Mouse (Mus musculus) neural tube, embryonic 11.5 days (tissue): Measurements from ENCODE around the gene Plekhj1. TPM values are rescaled to one million over a fixed set of nuclear protein-coding genes. Genes with fewer than 3 reads are reported as not detected.

Experiments
- ATAC-seq: fragments of 200-750 bp; cut with Nextera tagmentation; 2 replicates; pipeline ENCODE4 v1.8.0; 2017; ENCODE audit warnings: moderate number of reproducible peaks, mild to moderate bottlenecking, moderate TSS enrichment, moderate library complexity; ENCODE audit not compliant: insufficient read depth, low FRiP score, low TSS enrichment
- DNase-seq: peaks from one replicate; pipeline ENCODE4 v3.0.0-alpha.2; 2015; ENCODE audit warnings: low spot score
- H3K27ac ChIP-seq: fragments of 300-500 bp; sonication (generic); 2 replicates; pipeline ENCODE4 v1.5.1; 2014; ENCODE audit warnings: low read depth, mild to moderate bottlenecking, low read length
- H3K27me3 ChIP-seq: fragments of 300-500 bp; sonication (generic); 2 replicates; pipeline ENCODE4 v1.6.1; 2014; ENCODE audit warnings: mild to moderate bottlenecking, low read length, mixed read lengths; ENCODE audit not compliant: control insufficient read depth, insufficient read depth
- H3K36me3 ChIP-seq: fragments of 300-500 bp; sonication (generic); 2 replicates; pipeline ENCODE4 v1.6.1; 2014; ENCODE audit warnings: mild to moderate bottlenecking, low read length, moderate library complexity, mixed read lengths; ENCODE audit not compliant: control insufficient read depth, insufficient read depth
- H3K4me1 ChIP-seq: fragments of 300-500 bp; sonication (generic); 2 replicates; pipeline ENCODE4 v1.6.1; 2014; ENCODE audit warnings: low read length, mixed read lengths; ENCODE audit not compliant: control insufficient read depth, insufficient read depth
- H3K4me2 ChIP-seq: fragments of 300-500 bp; sonication (generic); 2 replicates; pipeline ENCODE4 v1.6.1; 2014; ENCODE audit warnings: low read depth, mild to moderate bottlenecking, moderate library complexity
- H3K4me3 ChIP-seq: fragments of 300-500 bp; sonication (generic); 2 replicates; pipeline ENCODE4 v1.5.1; 2014; ENCODE audit warnings: low read depth, low read length
- H3K9ac ChIP-seq: fragments of 300-500 bp; sonication (generic); 2 replicates; pipeline ENCODE4 v1.6.1; 2014; ENCODE audit warnings: mild to moderate bottlenecking, low read length
- H3K9me3 ChIP-seq: fragments of 300-500 bp; sonication (generic); 2 replicates; pipeline ENCODE4 v1.6.1; 2016; ENCODE audit warnings: low read length; ENCODE audit not compliant: control insufficient read depth
- WGBS: fragments of 180-500 bp; shearing (Covaris S2); extraction: QIAGEN DNeasy Blood & Tissue Kit; methylation state at CpG from one replicate; pipeline ENCODE4 v1.1.7; 2014; 5-methylcytosine and 5-hydroxymethylcytosine counted together
- polyA plus RNA-seq: library from polyadenylated mRNA; unstranded; fragments of >200 nt; fragmentation: Nextera tagmentation; extraction: Ambion mirVana; gene quantifications from 2 replicates; pipeline ENCODE4 v1.2.1, GENCODE M21; 2014

The Plekhj1 gene
- polyA plus RNA-seq, 1 experiment from 2014 or later: 153 TPM

DNA sequence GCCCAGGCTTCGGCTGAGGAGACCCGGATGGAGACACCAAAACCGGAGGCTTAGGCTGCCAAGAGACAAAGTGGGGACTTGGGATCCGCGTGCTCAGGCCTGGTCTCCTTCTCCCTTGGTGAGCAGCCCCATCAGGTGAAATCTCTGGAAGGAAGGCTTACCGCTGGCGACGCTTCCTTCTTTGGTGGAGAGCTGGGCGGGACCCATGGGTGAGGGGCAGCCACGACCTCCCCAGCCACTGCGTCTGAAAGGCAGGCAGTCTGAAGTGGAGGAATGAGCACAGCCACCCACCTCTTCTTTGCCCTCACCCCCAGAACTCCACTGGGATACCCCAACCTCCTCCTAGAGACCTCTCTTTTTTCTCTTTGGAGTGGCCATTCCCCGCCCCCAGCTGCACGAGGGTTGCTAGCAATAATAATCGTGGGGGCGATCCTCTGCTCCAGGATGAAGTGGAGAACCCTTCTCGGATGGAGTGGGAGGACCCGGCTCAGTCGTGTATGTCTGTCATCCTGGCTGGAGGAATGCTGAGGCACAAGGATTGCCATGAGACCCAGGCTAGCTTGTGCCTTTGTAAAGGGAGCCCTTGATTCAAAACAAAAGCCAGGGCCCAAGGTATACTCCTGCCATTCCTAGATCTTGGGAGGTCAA is 10.7 kb upstream of the Plekhj1 start:
- no peak for DNase-seq
- Histone ChIP-seq H3K36me3 (peaks cover 6% of the 10 kb centered on the region), H3K27ac (no peak overlapping the region), H3K4me2 (peak overlapping the region; percentile 32), H3K9me3 (no peaks in the 10 kb centered on the region), H3K27me3 (peaks cover 21% of the 10 kb centered on the region), H3K9ac (peak overlapping the region; percentile 39), H3K4me1 (peaks cover 25% of the 10 kb centered on the region), H3K4me3 (no peak overlapping the region)
- WGBS: 11% methylated on average over 18 of the region's 18 CpGs
- ATAC-seq: no peak

DNA sequence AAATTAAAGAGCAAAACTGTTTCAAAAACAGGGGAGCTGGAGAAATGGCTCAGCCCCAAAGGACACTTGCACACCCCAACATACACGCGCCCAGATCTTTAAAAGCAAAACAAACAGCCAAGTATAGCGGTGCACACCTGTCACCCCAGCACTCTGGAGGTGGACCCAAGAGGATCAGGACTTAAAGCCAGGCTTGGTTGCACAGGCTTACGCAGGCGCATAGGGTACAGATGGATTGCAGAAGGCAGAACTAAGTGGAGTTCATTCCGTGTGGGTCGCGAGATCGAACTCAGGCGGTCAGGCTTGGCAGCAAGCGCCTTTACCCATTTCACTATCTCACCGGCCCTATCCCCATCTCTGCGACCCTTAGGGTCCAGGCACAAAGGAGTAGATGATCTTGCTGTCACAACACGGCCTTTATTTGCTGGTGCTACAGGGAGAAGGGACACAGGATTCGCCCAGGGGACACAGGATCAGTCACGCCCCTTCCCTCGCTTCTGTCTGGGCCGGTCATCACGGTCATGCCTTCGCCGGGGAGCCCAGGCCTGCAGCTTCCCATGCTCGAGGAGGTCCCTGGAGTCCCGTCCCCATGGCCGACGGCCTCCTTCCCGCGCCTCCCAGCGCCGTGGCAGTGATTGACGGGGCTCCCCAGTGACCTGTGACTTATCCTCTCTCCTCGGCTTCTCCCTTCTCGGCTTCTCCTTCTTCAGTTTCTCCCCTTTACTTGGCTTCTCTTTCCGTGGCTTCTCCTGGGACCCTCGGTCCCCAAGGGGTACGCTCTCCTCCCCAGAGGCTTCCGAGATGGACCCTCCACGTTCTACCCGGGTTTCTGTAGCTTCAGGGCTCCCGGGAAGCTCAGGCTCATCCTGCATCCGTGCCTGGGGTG is 9.9 kb upstream of the Plekhj1 start:
- Histone ChIP-seq H3K9me3 (no peaks in the 10 kb centered on the region), H3K4me3 (no peak overlapping the region), H3K27me3 (peaks cover 21% of the 10 kb centered on the region), H3K36me3 (peaks cover 14% of the 10 kb centered on the region), H3K27ac (no peak overlapping the region), H3K9ac (peak overlapping the region; percentile 39), H3K4me2 (peak overlapping the region; percentile 32), H3K4me1 (peaks cover 25% of the 10 kb centered on the region)
- WGBS: 16% methylated on average over 40 of the region's 40 CpGs
- ATAC-seq: no peak
- DNase-seq: peak; percentile 34

DNA sequence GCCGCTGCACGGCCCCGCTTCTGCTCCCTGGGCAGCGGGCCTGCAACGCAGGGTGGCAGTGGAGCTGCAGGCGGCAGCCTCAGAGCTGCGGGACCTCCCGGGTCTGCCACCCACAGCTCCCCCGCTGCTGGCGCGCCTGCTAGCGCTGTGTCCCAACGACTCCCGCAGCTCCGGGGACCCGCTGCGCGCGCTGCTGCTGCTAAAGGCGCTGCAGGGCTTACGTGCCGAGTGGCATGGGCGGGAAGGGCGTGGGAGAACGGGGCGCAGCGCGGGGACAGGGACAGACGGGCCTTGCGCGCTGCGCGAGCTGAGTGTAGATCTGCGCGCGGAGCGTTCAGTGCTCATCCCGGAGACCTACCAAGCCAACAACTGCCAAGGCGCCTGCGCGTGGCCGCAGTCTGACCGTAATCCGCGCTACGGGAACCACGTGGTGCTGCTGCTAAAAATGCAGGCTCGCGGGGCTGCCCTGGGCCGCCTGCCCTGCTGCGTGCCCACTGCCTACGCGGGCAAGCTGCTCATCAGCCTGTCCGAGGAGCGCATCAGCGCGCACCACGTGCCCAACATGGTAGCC is 8.7 kb upstream of the Plekhj1 start:
- peaks cover 25% of the 10 kb centered on the region for H3K4me1 ChIP-seq
- H3K9ac ChIP-seq: peak overlapping the region; percentile 62
- WGBS: 2% methylated on average over 51 of the region's 58 CpGs
- peak overlapping the region; percentile 91 for H3K4me2 ChIP-seq
- peaks cover 26% of the 10 kb centered on the region for H3K36me3 ChIP-seq
- H3K27me3 ChIP-seq: peaks cover 21% of the 10 kb centered on the region
- ATAC-seq (peak; percentile 78), DNase-seq (peak; percentile 83)
- no peaks in the 10 kb centered on the region for H3K9me3 ChIP-seq
- H3K4me3 ChIP-seq: peak overlapping the region; percentile 41
- H3K27ac ChIP-seq: peak overlapping the region; percentile 64

GRCm38 (mm10) chr10:80806341-80807056 is 8.1 kb upstream of the Plekhj1 start:
- DNase-seq: no peak
- peak overlapping the region; percentile 41 for H3K4me3 ChIP-seq
- H3K4me1 ChIP-seq: peaks cover 25% of the 10 kb centered on the region
- no peaks in the 10 kb centered on the region for H3K9me3 ChIP-seq
- peaks cover 21% of the 10 kb centered on the region for H3K27me3 ChIP-seq
- peaks cover 32% of the 10 kb centered on the region for H3K36me3 ChIP-seq
- peak overlapping the region; percentile 91 for H3K4me2 ChIP-seq
- H3K27ac ChIP-seq: peak overlapping the region; percentile 64
- peak overlapping the region; percentile 62 for H3K9ac ChIP-seq
- no peak for ATAC-seq
- WGBS: 43% methylated on average over 34 of the region's 34 CpGs

DNA sequence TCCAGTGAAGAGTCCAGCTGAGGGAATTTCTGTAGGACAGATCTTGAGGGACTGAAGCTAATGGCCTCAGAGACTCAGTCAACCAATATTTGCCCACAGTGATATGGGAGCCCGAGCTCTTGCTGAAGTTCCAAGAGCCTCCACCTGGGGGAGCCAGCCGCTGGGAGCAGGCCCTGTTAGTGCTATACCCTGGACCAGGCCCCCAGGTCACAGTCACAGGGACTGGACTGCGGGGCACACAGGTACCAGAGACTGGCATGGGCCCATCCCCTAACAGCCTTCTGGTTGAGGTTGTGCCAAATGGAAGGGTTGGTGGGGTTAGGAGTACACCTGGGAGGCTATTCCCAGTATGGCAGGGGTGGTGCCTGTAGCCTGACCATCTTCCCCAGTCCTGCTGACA is 7.5 kb upstream of the Plekhj1 start:
- peaks cover 25% of the 10 kb centered on the region for H3K4me1 ChIP-seq
- no peak overlapping the region for H3K4me2 ChIP-seq
- peaks cover 33% of the 10 kb centered on the region for H3K36me3 ChIP-seq
- ATAC-seq: peak; percentile 27; the same call in 1 of the 2 replicates
- H3K9me3 ChIP-seq: no peaks in the 10 kb centered on the region
- peak; percentile 78 for DNase-seq
- no peak overlapping the region for H3K9ac ChIP-seq
- 19% methylated on average over 3 of the region's 3 CpGs for WGBS
- peaks cover 21% of the 10 kb centered on the region for H3K27me3 ChIP-seq
- no peak overlapping the region for H3K4me3 ChIP-seq
- no peak overlapping the region for H3K27ac ChIP-seq

- 81% methylated on average over 3 of the region's 5 CpGs for WGBS
- H3K4me3 ChIP-seq: no peak overlapping the region
These were observed 6.9 kb upstream of the Plekhj1 start for GRCm38 (mm10) chr10:80805322-80805721.

DNA sequence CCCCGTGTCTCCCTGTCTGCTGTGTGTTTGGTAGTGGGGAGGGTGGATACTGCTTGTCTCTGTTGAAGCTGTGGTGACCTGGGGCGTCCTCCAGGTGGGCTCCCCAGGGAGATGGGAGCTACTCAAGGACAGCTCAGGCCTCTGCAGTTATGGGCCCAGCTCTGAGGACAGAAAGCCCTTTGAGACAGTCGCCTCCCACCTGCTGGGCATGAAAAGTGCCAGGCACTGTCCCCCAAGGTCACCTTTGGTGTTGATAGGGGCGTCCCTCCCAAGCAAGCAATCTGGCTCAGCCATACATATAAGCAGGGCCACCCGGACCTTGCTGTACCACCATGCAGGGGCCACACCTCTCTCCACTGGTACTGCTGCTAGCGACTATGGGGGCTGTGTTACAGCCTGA is 6.5 kb upstream of the Plekhj1 start, which contains the start of gene Amh:
TSS of gene Amh (plus strand) at position 328 of the 400 bp plus-strand sequence.
- Histone ChIP-seq H3K27me3 (peaks cover 15% of the 10 kb centered on the region), H3K9me3 (no peaks in the 10 kb centered on the region), H3K9ac (no peak within 1 kb of the TSS), H3K36me3 (peaks cover 33% of the 10 kb centered on the region), H3K4me3 (no peak within 1 kb of the TSS), H3K27ac (no peak within 1 kb of the TSS), H3K4me1 (peaks cover 22% of the 10 kb centered on the region), H3K4me2 (no peak within 1 kb of the TSS)
- WGBS: 72% methylated on average over 6 of the region's 6 CpGs
- no peak for ATAC-seq
- DNase-seq: no peak

More at GRCm38 (mm10) chr10:80805322-80805721, 6.9 kb upstream of the Plekhj1 start:
- no peak overlapping the region for H3K9ac ChIP-seq
- no peak overlapping the region for H3K4me2 ChIP-seq
- peaks cover 25% of the 10 kb centered on the region for H3K4me1 ChIP-seq
- peaks cover 19% of the 10 kb centered on the region for H3K27me3 ChIP-seq
- DNase-seq (no peak), ATAC-seq (no peak)
- H3K9me3 ChIP-seq: no peaks in the 10 kb centered on the region
- H3K27ac ChIP-seq: no peak overlapping the region
- H3K36me3 ChIP-seq: peaks cover 33% of the 10 kb centered on the region

DNA sequence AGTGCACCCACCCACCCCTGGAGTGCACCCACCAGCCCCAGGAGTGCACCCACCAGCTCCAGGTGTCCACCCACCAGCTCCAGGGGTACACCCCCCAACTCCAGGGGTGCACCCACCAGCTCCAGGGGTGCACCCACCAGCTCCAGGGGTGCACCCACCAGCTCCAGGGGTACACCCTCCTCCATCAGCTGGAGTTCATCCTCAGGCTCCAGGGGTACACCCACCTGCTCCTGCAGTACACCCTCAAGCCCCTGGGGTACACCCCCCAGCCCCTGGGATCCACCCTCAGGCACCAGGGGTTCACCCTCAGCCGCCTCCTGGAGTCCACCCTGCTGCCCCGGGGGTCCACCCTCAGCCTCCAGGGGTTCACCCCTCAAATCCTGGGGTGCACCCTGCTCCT is 5.9 kb upstream of the Plekhj1 start:
- no peak for DNase-seq
- Histone ChIP-seq H3K9me3 (no peaks in the 10 kb centered on the region), H3K9ac (no peak overlapping the region), H3K36me3 (peaks cover 33% of the 10 kb centered on the region), H3K4me2 (no peak overlapping the region), H3K27me3 (peaks cover 12% of the 10 kb centered on the region), H3K27ac (no peak overlapping the region), H3K4me3 (no peak overlapping the region), H3K4me1 (peaks cover 28% of the 10 kb centered on the region)
- no peak for ATAC-seq
- 90% methylated on average over 2 of the region's 2 CpGs for WGBS
